Mouse (Mus musculus) mesoderm, embryonic 11.5 days (tissue): Measurements from ENCODE around the gene Gm49403.
A peak's percentile ranks its signal among the peaks of the same experiment; 100 is the strongest.
"Not testable (repeated sequence)": the region's sequence is repeated elsewhere in the genome, so short reads cannot be mapped to it uniquely, and the experiment has no call there.

Experiments
- DNase-seq: peaks from one replicate; pipeline ENCODE4 v3.0.0-alpha.2; 2012; ENCODE audit warnings: low read depth, low spot score

The Gm49403 gene

GRCm38 (mm10) chr19:8883616-8884015, at the start of gene Gm49403, which contains the start of gene Lbhd1:
Gm49403 (plus strand) TSS chr19:8883930.
Lbhd1 (plus strand) TSS chr19:8883732.
- DNase-seq: no peak

GRCm38 (mm10) chr19:8836327-8836726, 47.4 kb upstream of the Gm49403 start:
- DNase-seq: not testable (repeated sequence)

GRCm38 (mm10) chr19:8837251-8837791, 46.4 kb upstream of the Gm49403 start, which contains the start of gene Bscl2:
Bscl2 (plus strand) TSS chr19:8837467.
- peak; percentile 86 for DNase-seq

- no peak for DNase-seq
These were observed 45.5 kb upstream of the Gm49403 start for GRCm38 (mm10) chr19:8838041-8838730.

- DNase-seq: peak; percentile 69
These were observed 44.4 kb upstream of the Gm49403 start, which contains the start of gene Gng3 for GRCm38 (mm10) chr19:8839103-8839907. Gng3 (minus strand) TSS chr19:8839194.

- DNase-seq: peak; percentile 62
These were observed 43.6 kb upstream of the Gm49403 start for GRCm38 (mm10) chr19:8839908-8840791.

- DNase-seq: no peak
These were observed 42.7 kb upstream of the Gm49403 start for GRCm38 (mm10) chr19:8841012-8841411.

GRCm38 (mm10) chr19:8842961-8843360, 40.8 kb upstream of the Gm49403 start:
- DNase-seq: no peak

GRCm38 (mm10) chr19:8844371-8845129, 39.2 kb upstream of the Gm49403 start:
- peak; percentile 79 for DNase-seq

- no peak for DNase-seq
These were observed 35.4 kb upstream of the Gm49403 start for GRCm38 (mm10) chr19:8848356-8848755.

- DNase-seq: peak; percentile 66
These were observed 33.3 kb upstream of the Gm49403 start, which contains the start of gene Lrrn4cl for GRCm38 (mm10) chr19:8850402-8850901. Lrrn4cl (plus strand) TSS chr19:8850768.

- no peak for DNase-seq
These were observed 32.1 kb upstream of the Gm49403 start for GRCm38 (mm10) chr19:8851639-8852038.

- DNase-seq: no peak
These were observed 31.3 kb upstream of the Gm49403 start for GRCm38 (mm10) chr19:8852236-8852928.

- no peak for DNase-seq
These were observed 30.6 kb upstream of the Gm49403 start for GRCm38 (mm10) chr19:8853117-8853516.

GRCm38 (mm10) chr19:8857689-8858088, 26.0 kb upstream of the Gm49403 start:
- DNase-seq: no peak

GRCm38 (mm10) chr19:8859018-8859417, 24.7 kb upstream of the Gm49403 start:
- no peak for DNase-seq

GRCm38 (mm10) chr19:8864265-8864664, 19.5 kb upstream of the Gm49403 start:
- no peak for DNase-seq

GRCm38 (mm10) chr19:8870381-8870780, 13.3 kb upstream of the Gm49403 start:
- not testable (repeated sequence) for DNase-seq

GRCm38 (mm10) chr19:8870838-8871237, 12.9 kb upstream of the Gm49403 start:
- DNase-seq: no peak
